Mouse (Mus musculus) hindbrain, embryonic 10.5 days (tissue): ENCODE data around the gene Atp2a3. TPM values are rescaled to one million over a fixed set of nuclear protein-coding genes. Genes with fewer than 3 reads are reported as not detected.

Experiments
- DNase-seq: peaks from one replicate; pipeline ENCODE4 v3.0.0-alpha.2; 2017; ENCODE audit warnings: low spot score
- H3K27ac ChIP-seq: fragments of 300-500 bp; sonication (generic); 2 replicates; pipeline ENCODE4 v1.5.1; 2016; ENCODE audit warnings: mild to moderate bottlenecking, moderate library complexity
- H3K27me3 ChIP-seq: fragments of 300-500 bp; sonication (generic); 2 replicates; pipeline ENCODE4 v1.6.1; 2016; ENCODE audit warnings: mild to moderate bottlenecking; ENCODE audit not compliant: poor library complexity, insufficient read depth, severe bottlenecking
- H3K36me3 ChIP-seq: fragments of 300-500 bp; sonication (generic); 2 replicates; pipeline ENCODE4 v1.6.1; 2016; ENCODE audit warnings: mild to moderate bottlenecking, moderate library complexity
- H3K4me1 ChIP-seq: fragments of 300-500 bp; sonication (generic); replicated peaks from 2 replicates; pipeline ENCODE4 v1.6.1; 2016; ENCODE audit warnings: mild to moderate bottlenecking
- H3K4me3 ChIP-seq: fragments of 300-500 bp; sonication (generic); 2 replicates; pipeline ENCODE4 v1.5.1; 2016; ENCODE audit warnings: mild to moderate bottlenecking, moderate library complexity
- H3K9me3 ChIP-seq: fragments of 300-500 bp; sonication (generic); 2 replicates; pipeline ENCODE4 v1.6.1; 2016; ENCODE audit warnings: mild to moderate bottlenecking, moderate library complexity
- WGBS: fragments of 180-500 bp; shearing (Covaris S2); methylation state at CpG from one replicate; pipeline ENCODE4 v1.1.7; 2016; 5-methylcytosine and 5-hydroxymethylcytosine counted together
- polyA plus RNA-seq: library from polyadenylated mRNA; unstranded; fragments of >200 nt; fragmentation: Nextera tagmentation; extraction: Ambion mirVana; gene quantifications from 2 replicates; pipeline ENCODE4 v1.2.1, GENCODE M21; 2016

Atp2a3 gene
- polyA plus RNA-seq, 1 experiment from 2014 or later: 1.6 TPM

DNA sequence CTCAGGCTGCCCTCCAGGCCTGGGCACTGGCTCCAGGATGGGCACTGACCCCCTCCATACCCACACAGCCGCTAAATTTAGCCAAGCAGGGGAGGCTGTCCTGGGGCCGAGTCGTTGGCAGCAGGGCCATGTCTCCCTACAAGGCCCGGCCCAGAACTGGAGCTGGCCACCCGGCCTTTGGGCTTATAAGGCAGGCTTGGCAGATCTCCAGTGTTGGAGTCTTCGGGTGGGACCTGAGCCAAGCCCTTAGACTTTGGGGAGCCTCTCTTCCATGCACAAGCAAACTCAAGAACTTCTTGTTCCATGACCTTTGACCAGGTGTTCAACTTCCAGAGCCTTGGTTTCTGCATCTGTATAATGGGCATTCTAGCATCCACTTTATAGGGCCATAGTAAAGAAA lies 35.4 kb downstream of the Atp2a3 start:
- WGBS: 95% methylated on average over 6 of the region's 6 CpGs

DNA sequence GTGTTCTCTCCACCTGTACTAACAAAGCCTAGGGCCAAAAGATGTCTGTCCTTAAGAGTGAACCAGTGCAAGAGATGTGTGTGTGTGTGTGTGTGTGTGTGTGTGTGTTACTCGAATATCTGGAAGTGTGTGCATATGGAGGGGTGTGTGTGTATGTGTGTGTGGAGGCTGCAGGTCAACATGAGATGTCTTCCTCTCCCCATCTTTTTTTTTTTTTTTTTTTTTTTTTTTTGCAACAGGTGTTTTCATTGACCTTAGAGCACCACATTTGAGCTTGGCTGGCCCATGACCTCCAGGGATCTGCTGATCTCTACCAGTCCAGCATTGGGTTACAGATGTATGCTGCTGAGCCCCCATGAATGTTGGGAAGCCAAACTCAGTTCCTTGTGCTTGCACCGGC lies 35.8 kb downstream of the Atp2a3 start:
- Histone ChIP-seq H3K27ac (no peak overlapping the region), H3K9me3 (no peaks in the 10 kb centered on the region), H3K27me3 (peaks cover 14% of the 10 kb centered on the region; the same call in 1 of the 2 replicates), H3K4me1 (peaks cover 22% of the 10 kb centered on the region), H3K4me3 (no peak overlapping the region), H3K36me3 (no peaks in the 10 kb centered on the region)
- 94% methylated on average over 2 of the region's 2 CpGs for WGBS
- DNase-seq: no peak

More for the DNA sequence above, 35.4 kb downstream of the Atp2a3 start:
- peaks cover 14% of the 10 kb centered on the region; the same call in 1 of the 2 replicates for H3K27me3 ChIP-seq
- no peaks in the 10 kb centered on the region for H3K9me3 ChIP-seq
- no peaks in the 10 kb centered on the region for H3K36me3 ChIP-seq
- DNase-seq: no peak
- no peak overlapping the region for H3K4me3 ChIP-seq
- H3K27ac ChIP-seq: no peak overlapping the region
- peaks cover 24% of the 10 kb centered on the region for H3K4me1 ChIP-seq

GRCm38 (mm10) chr11:72997529-72998326 lies 36.8 kb downstream of the Atp2a3 start:
- Histone ChIP-seq H3K4me1 (peaks cover 17% of the 10 kb centered on the region), H3K4me3 (no peak overlapping the region), H3K9me3 (no peaks in the 10 kb centered on the region), H3K27ac (no peak overlapping the region), H3K36me3 (no peaks in the 10 kb centered on the region), H3K27me3 (peaks cover 14% of the 10 kb centered on the region; the same call in 1 of the 2 replicates)
- 67% methylated on average over 13 of the region's 13 CpGs for WGBS
- DNase-seq: no peak

DNA sequence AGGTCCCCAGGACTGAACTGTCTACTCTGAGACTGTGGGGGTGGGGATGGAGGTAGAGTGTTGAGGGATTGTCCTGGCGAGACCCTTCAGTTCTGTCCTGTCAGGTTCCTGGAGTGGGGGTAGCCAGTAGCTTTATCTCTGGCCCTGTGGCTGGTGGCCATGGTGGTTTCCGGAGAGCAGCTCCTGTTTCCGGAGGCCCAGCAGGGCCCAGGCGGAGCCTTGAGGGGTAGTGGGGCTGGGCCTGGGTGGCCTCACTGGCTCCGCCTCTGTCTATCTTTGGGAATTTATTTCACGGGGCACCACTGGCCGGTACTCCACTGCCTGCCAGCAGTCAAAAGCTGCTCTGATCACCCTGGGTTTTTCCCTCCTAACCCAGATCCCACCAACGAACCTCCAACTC lies 37.8 kb downstream of the Atp2a3 start, which contains the start of gene P2rx1:
Gene P2rx1, plus strand, starts transcription at position 333 of the 400 bp plus-strand sequence.
- Histone ChIP-seq H3K4me3 (no peak within 1 kb of the TSS), H3K9me3 (no peaks in the 10 kb centered on the region), H3K4me1 (peaks cover 17% of the 10 kb centered on the region), H3K27me3 (peaks cover 12% of the 10 kb centered on the region; the same call in 1 of the 2 replicates), H3K27ac (0 out of 2 replicates have a peak within 1 kb of the TSS, but pooled peaks have one; percentile 50), H3K36me3 (no peaks in the 10 kb centered on the region)
- 51% methylated on average over 8 of the region's 8 CpGs for WGBS
- DNase-seq: no peak

GRCm38 (mm10) chr11:73001029-73001428 lies 40.1 kb downstream of the Atp2a3 start:
- Histone ChIP-seq H3K4me1 (peaks cover 17% of the 10 kb centered on the region), H3K27me3 (0 out of 2 replicates have a peak, but pooled peaks cover 10% of the 10 kb centered on the region), H3K9me3 (peaks cover 2% of the 10 kb centered on the region; the same call in 1 of the 2 replicates), H3K27ac (no peak overlapping the region), H3K4me3 (no peak overlapping the region), H3K36me3 (no peaks in the 10 kb centered on the region)
- peak; percentile 65 for DNase-seq
- WGBS: 14% methylated on average over 6 of the region's 6 CpGs

DNA sequence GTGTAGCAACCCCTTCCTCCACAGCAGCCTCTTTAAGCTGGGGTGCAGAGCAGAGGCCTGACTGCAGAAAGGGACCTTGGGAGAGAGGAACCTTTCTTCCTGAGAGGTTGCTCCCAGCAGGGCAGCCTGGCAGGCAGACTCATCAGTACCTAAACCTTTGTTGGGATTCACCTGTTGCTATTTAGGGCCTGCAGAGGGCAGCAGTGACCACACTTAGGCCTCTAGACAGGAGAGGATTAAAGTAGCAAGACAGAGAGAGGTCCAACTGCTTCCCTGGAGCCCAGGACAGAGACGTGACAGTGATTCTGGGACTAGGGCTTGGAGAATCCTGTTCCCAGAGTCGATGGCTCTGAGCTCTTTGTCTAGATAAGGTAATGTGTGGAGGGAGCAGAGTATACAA lies 45.4 kb downstream of the Atp2a3 start:
- Histone ChIP-seq H3K36me3 (no peaks in the 10 kb centered on the region), H3K4me3 (no peak overlapping the region), H3K27ac (no peak overlapping the region), H3K9me3 (peaks cover 2% of the 10 kb centered on the region; the same call in 1 of the 2 replicates), H3K4me1 (0 out of 2 replicates have a peak, but pooled peaks cover 4% of the 10 kb centered on the region), H3K27me3 (peaks cover 25% of the 10 kb centered on the region)
- DNase-seq: peak; percentile 60
- 11% methylated on average over 2 of the region's 2 CpGs for WGBS

- Histone ChIP-seq H3K4me1 (0 out of 2 replicates have a peak, but pooled peaks cover 4% of the 10 kb centered on the region), H3K4me3 (no peak overlapping the region), H3K9me3 (peaks cover 2% of the 10 kb centered on the region; the same call in 1 of the 2 replicates), H3K27me3 (peaks cover 25% of the 10 kb centered on the region), H3K27ac (no peak overlapping the region), H3K36me3 (no peaks in the 10 kb centered on the region)
- DNase-seq: no peak
- 79% methylated on average over 3 of the region's 3 CpGs for WGBS
Observed at GRCm38 (mm10) chr11:73007113-73007512, 46.1 kb downstream of the Atp2a3 start.

DNA sequence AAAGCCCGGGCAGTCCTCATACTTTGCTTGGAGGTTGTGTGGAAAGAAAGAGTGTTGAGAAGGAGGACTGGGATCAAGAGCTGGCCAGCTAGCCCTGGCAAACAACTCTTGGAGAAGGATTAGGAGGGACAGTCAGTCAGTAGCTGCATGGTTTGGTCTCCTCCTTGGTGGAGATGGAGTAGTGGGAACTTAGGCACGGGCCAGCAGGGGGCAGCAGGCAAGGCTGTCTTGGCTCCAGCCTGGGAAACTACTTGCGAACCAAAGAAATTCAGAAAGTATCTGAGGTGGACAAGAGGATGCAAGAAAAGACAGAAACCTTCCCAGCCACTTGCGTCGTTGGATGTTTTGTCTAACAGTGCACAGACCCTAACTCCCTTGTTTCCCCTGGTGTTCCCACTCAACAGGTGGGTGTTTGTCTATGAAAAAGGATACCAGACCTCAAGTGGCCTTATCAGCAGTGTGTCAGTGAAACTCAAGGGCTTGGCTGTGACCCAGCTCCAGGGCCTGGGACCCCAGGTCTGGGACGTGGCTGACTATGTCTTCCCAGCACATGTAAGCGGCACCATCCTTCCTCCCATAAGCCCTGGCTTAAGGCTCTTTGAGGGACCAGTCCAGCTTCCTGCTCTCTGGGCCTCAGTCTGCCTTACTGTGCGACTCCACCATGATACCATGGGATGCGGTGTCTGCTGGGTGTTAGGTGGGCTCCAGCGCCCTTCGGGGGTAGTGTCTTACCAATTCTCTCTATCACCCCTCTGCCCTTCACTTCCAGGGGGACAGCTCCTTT lies 46.9 kb downstream of the Atp2a3 start:
- peak; percentile 53 for DNase-seq
- WGBS: 62% methylated on average over 11 of the region's 11 CpGs
- Histone ChIP-seq H3K36me3 (no peaks in the 10 kb centered on the region), H3K9me3 (peaks cover 2% of the 10 kb centered on the region; the same call in 1 of the 2 replicates), H3K27me3 (peaks cover 25% of the 10 kb centered on the region), H3K4me3 (no peak overlapping the region), H3K27ac (no peak overlapping the region), H3K4me1 (0 out of 2 replicates have a peak, but pooled peaks cover 4% of the 10 kb centered on the region)

- Histone ChIP-seq H3K27me3 (peaks cover 26% of the 10 kb centered on the region), H3K4me3 (no peak overlapping the region), H3K4me1 (peaks cover 6% of the 10 kb centered on the region), H3K9me3 (peaks cover 2% of the 10 kb centered on the region; the same call in 1 of the 2 replicates), H3K36me3 (no peaks in the 10 kb centered on the region), H3K27ac (no peak overlapping the region)
- DNase-seq: no peak
- 63% methylated on average over 2 of the region's 2 CpGs for WGBS
Observed at GRCm38 (mm10) chr11:73008826-73009225, 47.9 kb downstream of the Atp2a3 start.

DNA sequence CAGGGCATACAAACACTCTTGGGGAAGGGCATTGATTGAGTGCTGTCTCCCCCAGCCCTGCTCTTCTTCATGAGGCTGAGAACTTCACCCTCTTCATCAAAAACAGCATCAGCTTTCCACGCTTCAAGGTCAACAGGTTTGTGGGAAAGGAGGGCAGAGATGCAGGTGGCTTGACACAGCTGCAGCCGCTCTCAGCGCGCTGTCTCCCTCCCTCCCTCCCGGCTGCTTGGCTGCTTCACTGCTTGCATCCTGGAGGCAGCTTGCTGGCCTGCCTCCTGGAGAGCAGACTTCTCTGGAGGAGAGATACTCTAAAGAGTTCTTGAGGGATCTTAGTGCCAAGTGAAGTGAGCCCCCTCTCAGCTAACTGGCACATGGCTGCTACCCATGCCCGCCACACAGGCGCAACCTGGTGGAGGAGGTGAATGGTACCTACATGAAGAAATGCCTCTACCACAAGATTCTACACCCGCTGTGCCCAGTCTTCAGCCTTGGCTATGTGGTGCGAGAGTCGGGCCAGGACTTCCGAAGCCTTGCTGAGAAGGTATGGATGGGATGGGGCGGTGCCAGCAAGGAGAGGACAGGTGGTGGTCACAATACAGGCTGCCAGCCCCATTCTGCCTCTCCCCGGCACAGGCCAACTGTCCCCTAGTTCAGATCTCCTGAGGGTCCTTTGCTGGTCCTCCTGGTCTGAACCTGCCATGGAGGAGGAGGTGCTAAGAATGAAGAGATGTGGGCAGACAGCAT lies 48.7 kb downstream of the Atp2a3 start:
- 55% methylated on average over 13 of the region's 13 CpGs for WGBS
- no peak overlapping the region for H3K27ac ChIP-seq
- H3K36me3 ChIP-seq: no peaks in the 10 kb centered on the region
- H3K4me3 ChIP-seq: no peak overlapping the region
- peaks cover 30% of the 10 kb centered on the region for H3K27me3 ChIP-seq
- H3K9me3 ChIP-seq: no peaks in the 10 kb centered on the region
- no peak for DNase-seq
- H3K4me1 ChIP-seq: peaks cover 10% of the 10 kb centered on the region

- 64% methylated on average over 5 of the region's 5 CpGs for WGBS
- H3K36me3 ChIP-seq: no peaks in the 10 kb centered on the region
- no peak overlapping the region for H3K27ac ChIP-seq
- peaks cover 57% of the 10 kb centered on the region for H3K27me3 ChIP-seq
- DNase-seq: no peak
- no peak overlapping the region for H3K4me3 ChIP-seq
- H3K4me1 ChIP-seq: peaks cover 15% of the 10 kb centered on the region
- H3K9me3 ChIP-seq: no peaks in the 10 kb centered on the region
Observed at GRCm38 (mm10) chr11:73013981-73014380, 53.0 kb downstream of the Atp2a3 start.

- H3K9me3 ChIP-seq: no peaks in the 10 kb centered on the region
- no peak overlapping the region for H3K27ac ChIP-seq
- peaks cover 23% of the 10 kb centered on the region for H3K4me1 ChIP-seq
- DNase-seq: no peak
- H3K27me3 ChIP-seq: peaks cover 57% of the 10 kb centered on the region
- no peak overlapping the region for H3K4me3 ChIP-seq
- 85% methylated on average over 4 of the region's 4 CpGs for WGBS
- no peaks in the 10 kb centered on the region for H3K36me3 ChIP-seq
Observed at GRCm38 (mm10) chr11:73014831-73015344, 53.9 kb downstream of the Atp2a3 start.
